Mouse (Mus musculus): Measurements from ENCODE around the gene Gm9958. TPM values are rescaled to one million over a fixed set of nuclear protein-coding genes. Genes with fewer than 3 reads are reported as not detected.

The Gm9958 gene
- polyA plus RNA-seq, 1 experiment from 2014 or later = 3.8 TPM

DNA sequence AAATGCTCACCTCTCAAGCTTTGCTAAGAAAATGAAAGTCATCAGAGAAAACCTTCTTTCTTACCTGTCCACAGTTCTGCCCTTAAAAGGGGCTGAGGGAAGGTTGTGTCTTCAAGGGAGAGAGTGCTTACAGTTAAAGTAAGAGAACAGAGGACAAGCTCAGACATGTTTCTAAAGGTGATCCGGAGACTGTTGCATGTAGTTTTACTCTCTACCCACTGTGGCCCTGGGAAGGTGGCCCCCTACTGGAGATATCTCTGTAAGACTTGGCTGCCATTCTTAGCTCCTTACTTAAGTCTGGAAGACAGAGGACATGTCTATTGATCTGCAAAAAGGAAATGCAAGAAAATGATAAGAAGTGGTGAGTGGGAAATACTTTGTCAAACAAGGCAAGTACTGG lies 16.1 kb downstream of the Gm9958 start:
- Histone ChIP-seq H3K36me3 (ENCODE audit: control insufficient read depth, insufficient read depth, low read length) (no peaks in the 10 kb centered on the region), H3K27ac (ENCODE audit: low read depth, low read length) (no peak overlapping the region), H3K4me1 (replicated peaks; ENCODE audit: control insufficient read depth, insufficient read depth, low read length) (no peaks in the 10 kb centered on the region), H3K4me2 (no peak overlapping the region), H3K27me3 (replicated peaks; ENCODE audit: control insufficient read depth, insufficient read depth, low read length) (no peaks in the 10 kb centered on the region), H3K4me3 (ENCODE audit: low read depth, low read length) (no peak overlapping the region), H3K9me3 (ENCODE audit: control insufficient read depth, low read length) (no peaks in the 10 kb centered on the region), H3K9ac (ENCODE audit: low read depth, low read length) (no peak overlapping the region)
- ATAC-seq (replicated peaks; ENCODE audit: low FRiP score) (no peak), DNase-seq (ENCODE audit: low spot score) (no peak)
- WGBS = 45% methylated on average over 1 of the region's 1 CpGs

DNA sequence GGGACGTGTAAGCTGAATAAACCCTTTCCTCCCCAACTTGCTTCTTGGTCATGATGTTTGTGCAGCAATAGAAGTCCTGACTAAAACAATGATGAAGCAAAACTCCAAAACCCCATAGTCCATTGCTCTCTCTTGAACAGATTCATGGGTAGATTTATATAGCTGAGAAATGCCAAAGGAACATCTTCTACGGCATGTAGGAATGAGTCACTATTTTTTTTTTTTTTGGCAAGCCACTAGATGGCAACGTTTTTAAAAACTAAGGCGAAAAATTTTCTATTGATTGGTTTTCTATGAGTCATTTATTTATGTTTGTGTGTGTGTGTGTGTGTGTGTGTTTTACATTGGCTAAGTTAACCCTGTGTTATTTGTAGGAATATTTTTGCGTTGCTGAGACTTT lies 26.8 kb downstream of the Gm9958 start:
- Histone ChIP-seq H3K27ac (ENCODE audit: low read depth, low read length) (no peak overlapping the region), H3K4me2 (no peak overlapping the region), H3K9me3 (ENCODE audit: control insufficient read depth, low read length) (no peaks in the 10 kb centered on the region), H3K9ac (ENCODE audit: low read depth, low read length) (no peak overlapping the region), H3K27me3 (replicated peaks; ENCODE audit: control insufficient read depth, insufficient read depth, low read length) (no peaks in the 10 kb centered on the region), H3K4me1 (replicated peaks; ENCODE audit: control insufficient read depth, insufficient read depth, low read length) (no peaks in the 10 kb centered on the region), H3K4me3 (ENCODE audit: low read depth, low read length) (no peak overlapping the region), H3K36me3 (ENCODE audit: control insufficient read depth, insufficient read depth, low read length) (no peaks in the 10 kb centered on the region)
- ATAC-seq (replicated peaks; ENCODE audit: low FRiP score) (no peak), DNase-seq (ENCODE audit: low spot score) (no peak)
- 63% methylated on average over 5 of the region's 5 CpGs for WGBS

DNA sequence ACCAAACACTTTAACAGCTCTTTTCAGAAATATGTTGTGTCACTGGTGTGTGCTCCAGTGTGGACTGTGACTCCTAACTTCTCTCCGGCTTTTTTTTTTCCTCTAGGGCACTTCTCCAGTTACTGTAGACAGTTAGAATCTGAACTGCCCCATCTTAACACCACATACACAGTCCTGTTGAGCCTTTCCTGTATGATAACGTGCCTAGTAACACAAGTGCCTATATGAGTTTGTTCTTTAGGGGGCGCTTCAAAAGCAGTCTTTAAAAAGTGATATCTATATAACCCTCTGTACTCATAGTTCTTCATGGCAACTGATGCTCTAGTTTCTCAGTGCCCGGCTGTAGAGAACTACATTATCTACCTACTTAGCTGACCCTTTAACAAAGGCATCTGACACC lies 27.3 kb downstream of the Gm9958 start:
- Histone ChIP-seq H3K9me3 (ENCODE audit: control insufficient read depth, low read length) (no peaks in the 10 kb centered on the region), H3K9ac (ENCODE audit: low read depth, low read length) (no peak overlapping the region), H3K27ac (ENCODE audit: low read depth, low read length) (no peak overlapping the region), H3K4me1 (replicated peaks; ENCODE audit: control insufficient read depth, insufficient read depth, low read length) (no peaks in the 10 kb centered on the region), H3K36me3 (ENCODE audit: control insufficient read depth, insufficient read depth, low read length) (no peaks in the 10 kb centered on the region), H3K4me3 (ENCODE audit: low read depth, low read length) (no peak overlapping the region), H3K4me2 (no peak overlapping the region), H3K27me3 (replicated peaks; ENCODE audit: control insufficient read depth, insufficient read depth, low read length) (no peaks in the 10 kb centered on the region)
- ATAC-seq (replicated peaks; ENCODE audit: low FRiP score) (no peak; the same call in 1 of the 2 replicates), DNase-seq (ENCODE audit: low spot score) (no peak)
- WGBS = 53% methylated on average over 4 of the region's 4 CpGs

DNA sequence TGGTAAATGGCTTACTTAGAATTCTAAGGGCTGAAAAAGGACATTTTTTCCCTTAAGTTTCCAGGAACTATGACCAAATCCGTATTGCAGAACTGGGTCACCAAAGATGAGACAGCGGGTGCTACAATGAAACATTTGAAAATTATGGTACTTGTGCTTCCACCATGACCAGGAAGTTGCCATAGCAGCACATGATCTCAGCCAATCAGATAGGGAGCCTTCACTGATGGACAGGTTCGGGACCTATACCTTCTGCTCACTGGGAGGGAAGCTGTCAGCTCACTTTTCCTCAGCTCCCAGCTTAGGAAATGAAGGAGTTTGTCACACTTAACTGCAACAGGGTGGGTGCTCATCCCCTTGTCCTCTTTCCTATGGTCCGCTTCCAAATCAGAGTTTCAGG lies 29.8 kb downstream of the Gm9958 start:
- 82% methylated on average over 4 of the region's 4 CpGs for WGBS

DNA sequence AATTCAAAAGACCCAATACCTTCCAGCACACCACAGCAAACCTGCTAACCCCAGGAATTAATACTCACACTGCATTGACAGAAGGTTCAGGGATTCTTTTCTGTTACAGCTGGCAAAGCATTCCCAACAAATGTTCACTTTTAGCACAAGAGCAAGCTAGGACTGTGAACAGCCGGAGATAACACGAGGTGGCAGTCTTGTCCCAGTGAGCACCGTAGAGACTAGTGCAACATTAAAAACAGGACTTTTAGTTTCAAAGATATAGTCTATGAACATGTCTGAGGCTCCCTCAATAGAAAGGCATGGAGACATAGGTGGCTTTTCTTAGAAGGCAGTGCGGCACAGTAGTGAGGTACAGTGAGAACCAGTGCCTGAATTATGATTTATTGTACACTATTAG lies 38.2 kb downstream of the Gm9958 start:
- Histone ChIP-seq H3K4me1 (replicated peaks; ENCODE audit: control insufficient read depth, insufficient read depth, low read length) (no peaks in the 10 kb centered on the region), H3K36me3 (ENCODE audit: control insufficient read depth, insufficient read depth, low read length) (no peaks in the 10 kb centered on the region), H3K27me3 (replicated peaks; ENCODE audit: control insufficient read depth, insufficient read depth, low read length) (no peaks in the 10 kb centered on the region), H3K27ac (ENCODE audit: low read depth, low read length) (no peak overlapping the region), H3K4me3 (ENCODE audit: low read depth, low read length) (no peak overlapping the region), H3K9ac (ENCODE audit: low read depth, low read length) (no peak overlapping the region), H3K9me3 (ENCODE audit: control insufficient read depth, low read length) (no peaks in the 10 kb centered on the region), H3K4me2 (no peak overlapping the region)
- ATAC-seq (replicated peaks; ENCODE audit: low FRiP score) = 0 out of 2 replicates have a peak, but pooled peaks have one; percentile 26
- 73% methylated on average over 4 of the region's 4 CpGs for WGBS
- DNase-seq (ENCODE audit: low spot score) = no peak

More for the DNA sequence above, 29.8 kb downstream of the Gm9958 start:
- Histone ChIP-seq H3K4me1 (replicated peaks; ENCODE audit: control insufficient read depth, insufficient read depth, low read length) (no peaks in the 10 kb centered on the region), H3K4me3 (ENCODE audit: low read depth, low read length) (no peak overlapping the region), H3K9ac (ENCODE audit: low read depth, low read length) (no peak overlapping the region), H3K27ac (ENCODE audit: low read depth, low read length) (no peak overlapping the region), H3K36me3 (ENCODE audit: control insufficient read depth, insufficient read depth, low read length) (no peaks in the 10 kb centered on the region), H3K27me3 (replicated peaks; ENCODE audit: control insufficient read depth, insufficient read depth, low read length) (no peaks in the 10 kb centered on the region), H3K9me3 (ENCODE audit: control insufficient read depth, low read length) (no peaks in the 10 kb centered on the region), H3K4me2 (no peak overlapping the region)
- ATAC-seq (replicated peaks; ENCODE audit: low FRiP score) (no peak), DNase-seq (ENCODE audit: low spot score) (no peak)

DNA sequence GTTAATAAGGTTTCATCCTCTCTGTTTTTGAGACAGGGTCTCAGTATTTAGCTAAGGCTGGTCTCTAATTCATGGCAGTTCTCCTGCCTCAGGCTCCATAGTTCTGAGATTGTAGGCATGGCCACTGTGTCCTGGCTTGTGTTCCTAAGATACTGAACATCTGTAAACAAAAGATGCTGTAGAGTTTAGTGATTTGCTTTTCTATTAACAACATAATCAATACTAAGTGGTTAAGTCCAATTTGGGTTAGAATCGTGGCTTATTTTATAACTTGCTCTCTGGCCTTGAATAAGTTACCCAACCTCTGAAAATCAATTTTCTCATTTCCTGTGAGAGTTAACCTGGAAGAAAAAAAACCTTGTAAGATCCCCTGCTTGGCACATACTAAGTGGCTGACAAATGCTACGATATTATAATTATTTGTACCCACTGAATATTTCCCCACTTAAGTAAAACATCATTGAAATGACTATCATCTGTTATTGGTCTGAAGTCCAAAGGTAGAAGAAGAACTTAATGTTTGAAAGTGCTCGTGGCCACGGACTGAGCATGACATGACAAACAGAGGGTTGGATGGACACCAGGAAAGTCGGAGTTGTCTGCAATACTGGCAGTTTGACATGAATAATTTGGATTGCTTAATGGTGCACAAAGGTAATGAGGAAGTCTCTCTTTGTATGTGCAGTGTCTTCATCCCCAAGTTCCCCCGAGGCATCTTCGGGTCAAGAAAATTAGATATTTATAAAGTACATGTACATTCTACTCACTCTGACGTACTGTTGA lies 47.3 kb downstream of the Gm9958 start:
- H3K36me3 ChIP-seq (ENCODE audit: control insufficient read depth, insufficient read depth, low read length) = no peaks in the 10 kb centered on the region
- H3K4me1 ChIP-seq (replicated peaks; ENCODE audit: control insufficient read depth, insufficient read depth, low read length) = 0 out of 2 replicates have a peak, but pooled peaks cover 4% of the 10 kb centered on the region
- no peaks in the 10 kb centered on the region for H3K27me3 ChIP-seq (replicated peaks; ENCODE audit: control insufficient read depth, insufficient read depth, low read length)
- H3K4me2 ChIP-seq = no peak overlapping the region
- 0 out of 2 replicates have a peak overlapping the region, but pooled peaks have one; percentile 48 for H3K27ac ChIP-seq (ENCODE audit: low read depth, low read length)
- DNase-seq (ENCODE audit: low spot score) (no peak), ATAC-seq (replicated peaks; ENCODE audit: low FRiP score) (no peak)
- no peaks in the 10 kb centered on the region for H3K9me3 ChIP-seq (ENCODE audit: control insufficient read depth, low read length)
- no peak overlapping the region for H3K4me3 ChIP-seq (ENCODE audit: low read depth, low read length)
- H3K9ac ChIP-seq (ENCODE audit: low read depth, low read length) = no peak overlapping the region
- 61% methylated on average over 8 of the region's 8 CpGs for WGBS

DNA sequence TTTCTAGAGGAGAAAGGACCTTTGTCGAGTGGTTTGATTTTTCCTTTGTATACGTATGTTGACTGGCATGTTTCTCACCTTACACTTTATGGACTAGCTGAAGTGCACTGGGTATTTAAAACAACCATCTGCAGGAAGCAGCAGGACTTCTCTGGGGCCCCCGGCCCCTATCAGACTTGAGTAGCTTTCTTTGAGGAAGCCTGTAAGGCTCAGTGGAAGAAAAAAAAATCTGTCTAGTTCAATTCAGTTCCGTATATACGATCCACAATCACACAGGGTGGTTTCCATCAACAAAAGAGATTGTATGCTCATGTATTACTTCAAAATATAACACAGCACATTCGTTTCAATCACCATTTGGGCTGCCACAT lies 47.9 kb downstream of the Gm9958 start:
- ATAC-seq (replicated peaks; ENCODE audit: low FRiP score) (no peak), DNase-seq (ENCODE audit: low spot score) (no peak)
- Histone ChIP-seq H3K4me3 (ENCODE audit: low read depth, low read length) (no peak overlapping the region), H3K4me1 (replicated peaks; ENCODE audit: control insufficient read depth, insufficient read depth, low read length) (0 out of 2 replicates have a peak, but pooled peaks cover 4% of the 10 kb centered on the region), H3K9me3 (ENCODE audit: control insufficient read depth, low read length) (no peaks in the 10 kb centered on the region), H3K4me2 (no peak overlapping the region), H3K9ac (ENCODE audit: low read depth, low read length) (no peak overlapping the region), H3K36me3 (ENCODE audit: control insufficient read depth, insufficient read depth, low read length) (no peaks in the 10 kb centered on the region), H3K27me3 (replicated peaks; ENCODE audit: control insufficient read depth, insufficient read depth, low read length) (no peaks in the 10 kb centered on the region), H3K27ac (ENCODE audit: low read depth, low read length) (0 out of 2 replicates have a peak overlapping the region, but pooled peaks have one; percentile 48)
- 36% methylated on average over 6 of the region's 6 CpGs for WGBS
